Mouse (Mus musculus) liver, adult 2 months (tissue): ENCODE measurements at regions not wholly inside any gene's neighbourhood (a gene's known extent, or its start where the extent isn't known, plus 50 kb on each side); places are given as distances from the start of the nearest gene placed in this dataset.

Experiments
- CTCF ChIP-seq: fragments of 200-500 bp; IDR thresholded peaks from 2 replicates; pipeline ENCODE4 v1.5.1; 2011; ENCODE audit warnings: low read depth, low read length, control low read depth
- POLR2A ChIP-seq: fragments of 200-500 bp; IDR thresholded peaks from 2 replicates; pipeline ENCODE4 v1.6.1; 2011; ENCODE audit warnings: low read length, control low read depth; ENCODE audit not compliant: insufficient read depth; ENCODE audit errors: extremely low read depth

- TF ChIP-seq POLR2A (no peak), CTCF (no peak)
These were observed 254.5 kb upstream of the Mad2l1 start for GRCm38 (mm10) chr6:66280701-66281100.
